Mouse (Mus musculus): ENCODE results near the gene Pbxip1.
"Not testable (repeated sequence)": the region's sequence is repeated elsewhere in the genome, so short reads cannot be mapped to it uniquely, and the experiment has no call there.

The Pbxip1 gene

GRCm38 (mm10) chr3:89409701-89410100 lies 26.8 kb upstream of the Pbxip1 start:
- DNase-seq (ENCODE audit: low spot score in 2 of 2), result no peak

- DNase-seq (ENCODE audit: low spot score in 2 of 2), result no peak
Measured at GRCm38 (mm10) chr3:89410864-89411263, 25.6 kb upstream of the Pbxip1 start.

DNA sequence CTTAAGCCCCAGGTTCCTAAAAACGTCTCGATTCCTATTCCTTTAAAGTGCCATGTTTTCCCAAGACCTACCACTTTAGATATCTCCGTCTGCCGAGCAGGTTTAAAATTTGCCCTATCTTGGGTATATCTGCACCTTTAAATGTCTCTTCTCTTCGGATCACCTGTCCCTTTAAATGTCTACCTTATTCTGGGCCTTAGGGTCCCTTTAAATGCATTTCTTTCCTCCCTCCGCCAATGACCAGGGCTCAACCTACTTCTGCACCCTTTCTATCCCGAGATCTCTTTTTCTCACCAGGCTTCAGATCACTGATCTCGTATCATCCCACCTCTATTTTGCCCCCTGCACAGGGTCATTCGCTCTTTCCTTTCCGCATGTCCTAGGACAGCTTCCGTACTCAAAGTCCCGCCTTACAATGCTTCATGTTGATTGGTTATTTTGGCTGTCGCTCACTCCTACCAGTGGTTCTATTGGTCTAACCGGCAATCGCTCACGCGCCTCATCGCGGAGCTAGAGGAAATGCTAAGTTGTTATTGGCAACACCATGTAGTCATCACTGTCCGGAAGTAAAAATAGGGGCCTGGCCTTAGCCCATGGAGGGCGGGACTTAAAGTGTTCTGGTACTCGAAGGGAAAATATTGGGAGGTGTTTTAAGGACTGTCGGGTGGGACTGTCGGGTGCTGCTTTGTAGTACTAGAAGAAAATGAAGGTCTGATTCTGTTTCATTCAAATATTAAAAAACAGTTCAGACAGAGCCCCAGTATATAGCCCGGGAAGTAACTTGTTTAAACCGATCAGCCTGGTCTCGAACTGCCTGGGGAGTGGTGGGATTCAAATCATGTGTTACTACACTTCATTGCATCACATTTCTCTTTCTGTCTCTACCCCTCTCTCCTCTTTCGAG lies 24.8 kb upstream of the Pbxip1 start, which contains the start of gene Flad1:
Flad1 (minus strand) TSS at position 381 of the 904 bp plus-strand sequence.
- peak; percentile 98 to 100 for DNase-seq (ENCODE audit: low spot score in 2 of 2)

DNA sequence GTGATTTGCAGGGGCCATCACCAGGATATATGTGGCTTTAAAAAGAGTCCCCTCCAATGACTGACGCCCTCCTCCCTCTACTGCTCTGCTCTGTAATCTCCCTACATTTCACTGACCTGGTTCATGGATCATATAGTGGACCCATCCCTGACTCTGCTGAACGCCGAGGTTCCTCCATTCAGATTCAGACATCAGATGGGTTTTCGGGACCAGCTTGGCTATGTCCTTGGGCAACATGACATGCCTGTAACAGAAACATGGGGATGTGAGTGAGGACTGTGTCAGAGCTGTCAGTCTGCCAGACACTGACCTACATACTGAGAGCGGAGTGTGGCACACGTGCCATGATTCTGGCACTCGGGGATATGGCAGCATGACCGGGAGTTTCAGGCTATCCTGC lies 20.3 kb upstream of the Pbxip1 start:
- DNase-seq (ENCODE audit: low spot score in 2 of 2), result no peak

- no peak for DNase-seq (ENCODE audit: low spot score in 2 of 2)
Measured at GRCm38 (mm10) chr3:89417131-89417530, 19.4 kb upstream of the Pbxip1 start.

DNA sequence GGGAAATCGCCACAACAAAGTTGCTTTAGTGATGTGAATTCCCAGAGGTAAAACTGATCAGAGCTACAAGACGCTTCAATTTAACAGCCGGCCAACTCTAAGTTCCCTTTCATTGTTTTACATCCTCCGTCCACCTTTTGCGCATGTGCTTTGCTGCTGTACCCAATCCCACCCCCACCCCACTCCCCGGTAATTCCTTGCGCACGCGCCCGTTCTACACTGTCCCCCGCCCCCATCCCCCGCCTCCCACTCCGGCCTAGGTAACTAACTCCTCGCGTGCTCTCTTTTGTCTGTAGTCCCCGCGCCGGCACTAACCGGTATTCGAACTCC lies 18.7 kb upstream of the Pbxip1 start:
- DNase-seq (ENCODE audit: low spot score in 2 of 2), result no peak

- DNase-seq (ENCODE audit: low spot score in 2 of 2), result peak; percentile 96 to 97
Measured at GRCm38 (mm10) chr3:89418170-89418860, 18.2 kb upstream of the Pbxip1 start, which contains the start of the genes Cks1b and Shc1. TSS of gene Cks1b (minus strand) at chr3:89418383. TSS of gene Shc1 (plus strand) at chr3:89418443.

GRCm38 (mm10) chr3:89418861-89419250 lies 17.6 kb upstream of the Pbxip1 start:
- DNase-seq (ENCODE audit: low spot score in 2 of 2), result no peak

DNA sequence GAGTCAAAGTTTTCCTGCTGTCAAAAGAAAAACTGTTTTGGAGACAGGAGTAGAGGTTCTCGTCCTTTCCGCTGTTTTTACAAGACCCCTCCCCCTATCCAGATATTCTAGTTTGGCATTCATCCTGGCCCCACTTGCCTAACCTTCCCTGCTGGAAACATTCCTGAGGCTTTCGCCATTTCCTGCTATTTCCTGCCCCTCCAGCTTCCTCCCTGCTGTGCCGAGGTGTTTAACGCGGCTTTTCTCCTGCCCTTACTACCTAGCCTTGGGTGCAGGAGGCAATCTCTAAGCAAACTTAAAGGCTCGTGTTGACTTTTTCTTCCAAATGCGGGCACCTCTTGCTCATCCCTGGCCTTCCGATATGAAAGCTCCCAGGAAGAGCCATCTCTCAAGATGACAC lies 16.9 kb upstream of the Pbxip1 start:
- DNase-seq (ENCODE audit: low spot score in 2 of 2), result no peak

DNA sequence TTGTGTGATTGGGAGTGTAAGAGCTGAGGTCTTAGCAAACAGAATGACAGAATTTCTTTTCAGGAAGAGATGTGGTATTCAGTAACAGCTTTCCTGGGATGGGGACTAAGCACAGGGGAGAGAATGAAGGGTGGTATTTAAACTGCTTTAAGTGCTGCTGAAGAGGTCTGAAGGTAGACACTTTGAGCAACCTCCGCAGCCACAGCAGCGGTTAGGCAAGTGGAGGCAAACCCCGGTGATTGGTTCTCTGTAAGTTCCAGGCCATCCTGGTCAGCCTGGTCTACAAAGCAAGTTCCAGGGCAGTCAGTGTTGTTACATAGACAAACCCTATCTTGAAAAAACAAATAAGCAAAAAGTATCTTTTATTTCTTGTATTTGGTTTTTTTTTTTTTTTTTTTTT lies 16.5 kb upstream of the Pbxip1 start:
- no peak for DNase-seq (ENCODE audit: low spot score in 2 of 2)

DNA sequence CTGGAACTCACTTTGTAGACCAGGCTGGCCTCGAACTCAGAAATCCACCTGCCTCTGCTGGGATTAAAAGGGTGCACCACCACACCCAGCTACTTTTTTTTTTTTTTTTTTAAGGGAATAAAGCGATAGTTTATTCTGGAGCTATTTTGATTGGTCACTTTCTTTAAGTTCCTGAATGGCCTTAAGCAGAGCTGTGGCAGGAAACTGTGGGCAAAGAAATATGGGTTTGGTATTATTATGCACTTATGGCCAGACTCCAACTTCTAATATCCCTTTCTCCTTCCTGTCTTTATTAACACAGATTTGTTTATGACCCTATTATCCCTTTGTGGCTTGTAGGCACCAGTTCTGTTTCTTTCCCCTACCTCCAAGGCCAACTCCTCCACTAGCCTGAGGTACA lies 16.1 kb upstream of the Pbxip1 start:
- no peak for DNase-seq (ENCODE audit: low spot score in 2 of 2)

GRCm38 (mm10) chr3:89421002-89421774 lies 15.3 kb upstream of the Pbxip1 start:
- peak in 1 of 2 experiments; percentile 21 for DNase-seq (ENCODE audit: low spot score in 2 of 2)

DNA sequence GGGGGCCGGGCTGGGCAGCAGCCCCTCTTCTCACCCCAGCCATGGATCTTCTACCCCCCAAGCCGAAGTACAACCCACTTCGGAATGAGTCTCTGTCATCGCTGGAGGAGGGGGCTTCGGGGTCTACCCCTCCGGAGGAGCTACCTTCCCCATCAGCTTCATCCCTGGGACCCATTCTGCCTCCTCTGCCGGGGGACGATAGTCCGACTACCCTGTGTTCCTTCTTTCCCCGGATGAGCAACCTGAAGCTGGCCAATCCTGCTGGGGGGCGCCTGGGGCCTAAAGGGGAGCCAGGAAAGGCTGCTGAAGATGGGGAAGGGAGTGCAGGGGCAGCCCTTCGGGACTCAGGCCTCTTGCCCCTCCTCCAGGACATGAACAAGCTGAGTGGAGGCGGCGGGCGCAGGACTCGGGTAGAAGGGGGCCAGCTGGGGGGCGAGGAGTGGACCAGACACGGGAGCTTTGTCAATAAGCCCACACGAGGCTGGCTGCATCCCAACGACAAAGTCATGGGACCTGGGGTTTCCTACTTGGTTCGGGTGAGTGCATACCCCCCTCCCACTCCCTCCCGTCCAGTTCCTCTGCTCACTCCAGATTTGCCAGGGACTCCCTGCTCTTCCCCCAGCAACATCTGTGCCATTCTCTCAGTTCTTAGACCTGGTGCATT lies 14.6 kb upstream of the Pbxip1 start:
- DNase-seq (ENCODE audit: low spot score in 2 of 2), result no peak

DNA sequence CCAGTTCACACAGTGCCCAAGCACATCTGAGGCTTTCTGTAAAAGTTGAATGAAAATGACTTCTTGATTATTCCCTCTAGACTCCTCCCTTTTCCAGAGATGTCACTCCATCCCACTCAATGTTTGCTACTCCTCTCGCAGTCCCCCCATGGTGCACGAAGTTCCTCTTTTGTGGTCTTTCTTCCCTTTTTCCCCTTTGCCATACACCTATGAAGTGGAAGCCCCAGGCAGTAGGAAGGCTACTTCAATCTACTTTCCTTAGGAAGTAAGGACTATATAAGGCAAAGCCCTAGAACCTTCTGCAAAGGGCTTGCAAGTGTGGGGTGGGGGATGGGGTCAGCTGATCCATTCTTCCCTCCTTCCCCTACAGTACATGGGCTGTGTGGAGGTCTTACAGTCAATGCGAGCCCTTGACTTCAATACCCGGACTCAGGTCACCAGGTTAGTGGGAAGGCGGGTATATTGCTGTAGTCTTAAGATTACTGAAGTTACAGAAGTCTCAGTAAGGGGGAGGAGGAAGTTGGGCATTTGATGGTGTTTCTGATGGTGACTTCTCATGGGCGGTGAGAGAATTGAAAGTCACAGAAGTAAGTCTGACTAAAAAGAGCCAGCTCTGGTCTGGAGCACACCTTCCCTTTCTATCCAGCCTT lies 13.8 kb upstream of the Pbxip1 start:
- DNase-seq (ENCODE audit: low spot score in 2 of 2), result no peak

- no peak for DNase-seq (ENCODE audit: low spot score in 2 of 2)
Measured at GRCm38 (mm10) chr3:89424416-89425140, 11.9 kb upstream of the Pbxip1 start.

DNA sequence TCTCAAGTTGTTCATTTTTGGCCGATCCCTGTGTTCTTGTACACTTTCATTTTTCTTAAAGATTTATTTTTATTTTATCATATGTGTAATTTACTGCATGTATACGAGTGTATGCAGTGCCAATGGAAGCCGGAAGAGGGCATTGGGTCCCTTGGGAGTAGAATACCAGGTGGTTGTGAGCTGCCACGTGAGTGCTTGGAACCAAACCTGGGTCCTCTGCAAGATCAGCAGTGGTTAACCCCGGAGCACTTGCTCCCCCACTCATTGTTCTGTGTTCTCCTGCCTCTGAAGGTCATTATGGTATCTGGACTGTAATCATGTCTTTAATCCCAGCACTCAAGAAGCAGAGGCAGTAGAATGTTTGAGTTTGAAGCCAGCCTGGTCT lies 11.4 kb upstream of the Pbxip1 start:
- no peak for DNase-seq (ENCODE audit: low spot score in 2 of 2)

DNA sequence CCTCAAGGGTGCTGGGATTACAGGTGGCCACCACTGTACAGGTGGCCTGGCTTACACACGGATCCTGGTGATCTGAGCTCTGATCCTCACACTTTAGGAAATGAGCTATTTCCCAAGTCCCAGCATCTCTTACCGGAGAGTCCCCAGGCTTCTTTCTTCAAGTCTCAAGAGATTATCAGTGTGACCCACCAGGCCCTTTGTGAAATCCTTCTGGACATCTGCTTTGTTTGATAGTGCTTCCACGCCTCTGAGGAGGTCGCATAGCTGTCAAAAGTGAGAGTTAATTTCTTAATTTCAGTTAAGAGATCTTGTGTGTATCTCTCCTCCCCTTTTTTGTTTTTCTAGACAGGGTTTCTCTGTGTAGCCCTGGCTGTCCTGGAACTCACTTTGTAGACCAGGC lies 10.6 kb upstream of the Pbxip1 start:
- DNase-seq (ENCODE audit: low spot score in 2 of 2), result no peak

GRCm38 (mm10) chr3:89429021-89429420 lies 7.5 kb upstream of the Pbxip1 start:
- DNase-seq (ENCODE audit: low spot score in 2 of 2), result not testable (repeated sequence)

GRCm38 (mm10) chr3:89430171-89431159 lies 6.0 kb upstream of the Pbxip1 start, which contains the start of gene Pygo2:
TSS of gene Pygo2 (plus strand) at chr3:89430214.
- DNase-seq (ENCODE audit: low spot score in 2 of 2), result peak; percentile 76 to 87

All from natural killer cell, adult 2 months (primary cell).